Mouse (Mus musculus): ENCODE measurements at regions not wholly inside any gene's neighbourhood (a gene's known extent, or its start where the extent isn't known, plus 50 kb on each side); places are given as distances from the start of the nearest gene placed in this dataset.
A peak's percentile ranks its signal among the peaks of the same experiment; 100 is the strongest.
"Not testable (repeated sequence)": the region's sequence is repeated elsewhere in the genome, so short reads cannot be mapped to it uniquely, and the experiment has no call there.

- Histone ChIP-seq H3K9me3 (ENCODE audit: control insufficient read depth, low read length) (no peaks in the 10 kb centered on the region), H3K4me1 (ENCODE audit: control insufficient read depth, insufficient read depth, low read length) (no peaks in the 10 kb centered on the region), H3K27ac (replicated peaks; ENCODE audit: low read depth, low read length) (no peak overlapping the region), H3K27me3 (ENCODE audit: control insufficient read depth, insufficient read depth, low read length) (no peaks in the 10 kb centered on the region), H3K9ac (ENCODE audit: low read depth, low read length, severe bottlenecking) (no peak overlapping the region), H3K36me3 (ENCODE audit: control insufficient read depth, insufficient read depth, low read length) (no peaks in the 10 kb centered on the region), H3K4me3 (replicated peaks; ENCODE audit: low read length) (no peak overlapping the region), H3K4me2 (replicated peaks; ENCODE audit: low read depth, low read length, severe bottlenecking) (no peak overlapping the region)
- ATAC-seq (ENCODE audit: low FRiP score, low read depth) (no peak), DNase-seq (ENCODE audit: low spot score) (no peak)
- TF ChIP-seq POLR2A (IDR thresholded peaks at IDR 0.05; ENCODE audit: borderline replicate concordance, extremely low read depth, insufficient read depth, insufficient read length): no peak
- WGBS: 75% methylated on average over 7 of the region's 7 CpGs
Observed at GRCm38 (mm10) chr3:83503901-83504300, 262.2 kb upstream of the Sfrp2 start.

DNA sequence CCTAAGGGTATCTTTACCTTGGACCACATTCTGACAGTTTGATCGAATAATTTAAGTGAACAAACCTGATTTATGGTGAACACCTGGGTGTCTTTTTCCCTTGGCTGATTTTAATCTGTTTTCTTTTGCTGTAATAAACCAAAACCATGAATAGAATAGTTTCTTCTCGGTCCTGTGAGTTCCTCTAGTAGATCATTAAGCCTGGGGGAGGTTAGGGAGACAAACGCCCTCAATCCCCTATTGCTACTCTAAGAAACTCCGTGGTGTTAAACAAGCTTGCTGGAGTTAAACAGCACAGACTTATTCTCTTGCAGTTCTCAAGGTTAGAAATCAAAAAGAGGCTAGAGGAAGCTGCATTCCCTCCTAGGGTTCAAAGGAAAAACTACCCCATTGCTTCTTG, 249.5 kb upstream of the Sfrp2 start:
- no peak for ATAC-seq (ENCODE audit: low FRiP score, low read depth)
- H3K4me2 ChIP-seq (replicated peaks; ENCODE audit: low read depth, low read length, severe bottlenecking): no peak overlapping the region
- no peak for DNase-seq (ENCODE audit: low spot score)
- 43% methylated on average over 4 of the region's 4 CpGs for whole genome bisulfite sequencing
- H3K27ac ChIP-seq (replicated peaks; ENCODE audit: low read depth, low read length): no peak overlapping the region
- no peaks in the 10 kb centered on the region for H3K36me3 ChIP-seq (ENCODE audit: control insufficient read depth, insufficient read depth, low read length)
- no peak overlapping the region for H3K4me3 ChIP-seq (replicated peaks; ENCODE audit: low read length)
- H3K9ac ChIP-seq (ENCODE audit: low read depth, low read length, severe bottlenecking): no peak overlapping the region
- TF ChIP-seq POLR2A (IDR thresholded peaks at IDR 0.05; ENCODE audit: borderline replicate concordance, extremely low read depth, insufficient read depth, insufficient read length): no peak
- H3K4me1 ChIP-seq (ENCODE audit: control insufficient read depth, insufficient read depth, low read length): peaks cover 4% of the 10 kb centered on the region; the same call in 1 of the 2 replicates
- H3K27me3 ChIP-seq (ENCODE audit: control insufficient read depth, insufficient read depth, low read length): no peaks in the 10 kb centered on the region
- H3K9me3 ChIP-seq (ENCODE audit: control insufficient read depth, low read length): no peaks in the 10 kb centered on the region

GRCm38 (mm10) chr3:83517914-83518635, 248.0 kb upstream of the Sfrp2 start:
- no peaks in the 10 kb centered on the region for H3K27me3 ChIP-seq (ENCODE audit: control insufficient read depth, insufficient read depth, low read length)
- ATAC-seq (ENCODE audit: low FRiP score, low read depth): no peak
- H3K9ac ChIP-seq (ENCODE audit: low read depth, low read length, severe bottlenecking): no peak overlapping the region
- no peaks in the 10 kb centered on the region for H3K9me3 ChIP-seq (ENCODE audit: control insufficient read depth, low read length)
- WGBS: 63% methylated on average over 6 of the region's 6 CpGs
- no peak for TF ChIP-seq POLR2A (IDR thresholded peaks at IDR 0.05; ENCODE audit: borderline replicate concordance, extremely low read depth, insufficient read depth, insufficient read length)
- no peak overlapping the region for H3K4me3 ChIP-seq (replicated peaks; ENCODE audit: low read length)
- H3K36me3 ChIP-seq (ENCODE audit: control insufficient read depth, insufficient read depth, low read length): no peaks in the 10 kb centered on the region
- H3K27ac ChIP-seq (replicated peaks; ENCODE audit: low read depth, low read length): no peak overlapping the region
- H3K4me2 ChIP-seq (replicated peaks; ENCODE audit: low read depth, low read length, severe bottlenecking): no peak overlapping the region
- H3K4me1 ChIP-seq (ENCODE audit: control insufficient read depth, insufficient read depth, low read length): peaks cover 4% of the 10 kb centered on the region; the same call in 1 of the 2 replicates
- peak; percentile 69 for DNase-seq (ENCODE audit: low spot score)

GRCm38 (mm10) chr3:83530243-83530847, 235.8 kb upstream of the Sfrp2 start:
- H3K27ac ChIP-seq (replicated peaks; ENCODE audit: low read depth, low read length): no peak overlapping the region
- 30% methylated on average over 4 of the region's 4 CpGs for WGBS
- ATAC-seq (ENCODE audit: low FRiP score, low read depth): no peak

DNA sequence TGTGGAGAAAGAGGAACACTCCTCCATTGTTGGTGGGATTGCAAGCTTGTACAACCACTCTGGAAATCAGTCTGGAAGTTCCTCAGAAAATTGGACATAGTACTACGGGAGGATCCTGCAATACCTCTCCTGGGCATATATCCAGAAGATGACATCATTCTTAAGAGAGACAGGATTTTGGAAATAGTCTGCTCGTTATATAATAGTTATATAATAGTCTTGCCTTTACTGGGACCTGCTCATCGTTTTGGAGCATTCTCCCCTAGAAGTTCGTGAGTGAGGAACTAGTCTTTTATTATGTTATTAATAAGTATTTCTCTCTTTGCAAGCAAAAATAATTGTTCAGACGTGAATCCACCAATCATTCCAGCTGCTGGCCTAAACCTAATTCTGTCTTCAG, 229.5 kb upstream of the Sfrp2 start:
- not testable (repeated sequence) for H3K27ac ChIP-seq (replicated peaks; ENCODE audit: low read depth, low read length); H3K36me3 ChIP-seq (ENCODE audit: control insufficient read depth, insufficient read depth, low read length); H3K4me2 ChIP-seq (replicated peaks; ENCODE audit: low read depth, low read length, severe bottlenecking); H3K9me3 ChIP-seq (ENCODE audit: control insufficient read depth, low read length); ATAC-seq (ENCODE audit: low FRiP score, low read depth); DNase-seq (ENCODE audit: low spot score); H3K9ac ChIP-seq (ENCODE audit: low read depth, low read length, severe bottlenecking); H3K27me3 ChIP-seq (ENCODE audit: control insufficient read depth, insufficient read depth, low read length); H3K4me3 ChIP-seq (replicated peaks; ENCODE audit: low read length)
- 43% methylated on average over 5 of the region's 5 CpGs for WGBS
- H3K4me1 ChIP-seq (ENCODE audit: control insufficient read depth, insufficient read depth, low read length): peaks cover 14% of the 10 kb centered on the region; the same call in 1 of the 2 replicates

More at GRCm38 (mm10) chr3:83530243-83530847, 235.8 kb upstream of the Sfrp2 start:
- no peaks in the 10 kb centered on the region for H3K27me3 ChIP-seq (ENCODE audit: control insufficient read depth, insufficient read depth, low read length)
- DNase-seq (ENCODE audit: low spot score): no peak
- no peaks in the 10 kb centered on the region for H3K9me3 ChIP-seq (ENCODE audit: control insufficient read depth, low read length)
- H3K36me3 ChIP-seq (ENCODE audit: control insufficient read depth, insufficient read depth, low read length): no peaks in the 10 kb centered on the region
- no peak overlapping the region for H3K9ac ChIP-seq (ENCODE audit: low read depth, low read length, severe bottlenecking)
- H3K4me1 ChIP-seq (ENCODE audit: control insufficient read depth, insufficient read depth, low read length): no peaks in the 10 kb centered on the region
- H3K4me3 ChIP-seq (replicated peaks; ENCODE audit: low read length): no peak overlapping the region
- no peak for TF ChIP-seq POLR2A (IDR thresholded peaks at IDR 0.05; ENCODE audit: borderline replicate concordance, extremely low read depth, insufficient read depth, insufficient read length)
- no peak overlapping the region for H3K4me2 ChIP-seq (replicated peaks; ENCODE audit: low read depth, low read length, severe bottlenecking)

All from limb, embryonic 14.5 days (tissue).